15 mouse cellular contexts compared by ENCODE assay signal in the genomic region with DNA sequence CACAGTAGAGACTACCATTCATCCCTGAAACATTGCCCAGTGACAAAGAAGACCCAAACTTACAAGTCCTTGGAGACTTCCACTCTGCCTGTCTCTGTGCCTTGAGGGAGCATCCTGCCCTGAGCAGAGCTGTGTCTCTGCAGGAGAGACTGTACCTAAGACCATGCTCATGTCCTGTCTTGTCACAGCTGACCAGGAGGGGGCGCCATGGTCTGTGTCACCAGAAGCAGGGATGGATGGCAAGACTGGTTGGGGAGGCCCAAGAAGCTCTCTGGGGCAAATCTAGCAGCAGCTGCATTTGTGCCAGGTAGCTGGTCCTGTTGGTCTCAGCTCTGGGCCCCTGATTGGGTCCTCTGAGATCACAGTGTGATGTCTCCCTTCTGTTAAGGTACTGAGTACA.
DNase-seq lines count a peak whose midpoint lies in the region; ATAC-seq and TF ChIP-seq lines count a peak whose summit lies in the region.
"Had no signal": no experiment of that assay in that cellular context is flagged by ENCODE, and none has a peak within 500 bp of the region (broad histone marks: within the 10 kb centered on the region; RNA-seq: fewer than 3 reads in every experiment).

No protein-coding gene starts in this region.

- H3K36me3 ChIP-seq in intestine, postnatal 0 days (ENCODE audit: control insufficient read depth, insufficient read depth) = no peaks in the 10 kb centered on the region
- H3K36me3 ChIP-seq in intestine, embryonic 16.5 days (ENCODE audit: control insufficient read depth, insufficient read depth, low read length) = no peaks in the 10 kb centered on the region
- H3K36me3 ChIP-seq in lung, embryonic 14.5 days (ENCODE audit: insufficient read depth) = no peaks in the 10 kb centered on the region
- H3K36me3 ChIP-seq: embryonic facial prominence, embryonic 15.5 days; forebrain, embryonic 15.5 days; hindbrain, embryonic 13.5 days had no signal

- ATAC-seq in intestine, postnatal 0 days = no peak
- no peak for ATAC-seq in intestine, embryonic 16.5 days
- no peak for ATAC-seq in lung, embryonic 14.5 days (ENCODE audit: insufficient read depth)
- ATAC-seq: activated CD4-positive, CD25-positive, alpha-beta regulatory T cell, adult 4 months; forebrain, embryonic 15.5 days had no signal

- H3K9ac ChIP-seq in intestine, postnatal 0 days (ENCODE audit: low read depth, low read length) = no peak overlapping the region
- H3K9ac ChIP-seq in intestine, embryonic 16.5 days (ENCODE audit: low read depth, low read length) = no peak overlapping the region
- no peak overlapping the region for H3K9ac ChIP-seq in lung, embryonic 14.5 days
- H3K9ac ChIP-seq: embryonic facial prominence, embryonic 15.5 days; forebrain, embryonic 15.5 days; hindbrain, embryonic 13.5 days had no signal

- no peaks in the 10 kb centered on the region for H3K9me3 ChIP-seq in intestine, postnatal 0 days (ENCODE audit: control insufficient read depth)
- no peaks in the 10 kb centered on the region for H3K9me3 ChIP-seq in intestine, embryonic 16.5 days (ENCODE audit: control insufficient read depth, low read length)
- no peaks in the 10 kb centered on the region for H3K9me3 ChIP-seq in lung, embryonic 14.5 days (ENCODE audit: low read depth, low read length)
- H3K9me3 ChIP-seq: embryonic facial prominence, embryonic 15.5 days; forebrain, embryonic 15.5 days; hindbrain, embryonic 13.5 days had no signal

- no peaks in the 10 kb centered on the region for H3K4me1 ChIP-seq in intestine, postnatal 0 days (replicated peaks; ENCODE audit: control insufficient read depth, insufficient read depth, low read length)
- H3K4me1 ChIP-seq in intestine, embryonic 16.5 days (ENCODE audit: control insufficient read depth, insufficient read depth, low read length) = no peaks in the 10 kb centered on the region
- peaks cover 12% of the 10 kb centered on the region; the same call in 1 of the 2 replicates for H3K4me1 ChIP-seq in lung, embryonic 14.5 days (ENCODE audit: insufficient read depth)
- H3K4me1 ChIP-seq: embryonic facial prominence, embryonic 15.5 days had no signal

- peak; percentile 46; the same call in 1 of the 2 replicates for TF ChIP-seq CTCF in intestine, postnatal 0 days (IDR thresholded peaks at IDR 0.05; ENCODE audit: low read depth)
- TF ChIP-seq CTCF in lung, embryonic 14.5 days (IDR thresholded peaks at IDR 0.05; ENCODE audit: low read depth) = peak; percentile 59

- peak; percentile 28 for DNase-seq in lung, embryonic 14.5 days
- no peak for DNase-seq in lung, postnatal 36 days
- DNase-seq in ES-CJ7 (ENCODE audit: low read depth, low spot score) (peak; percentile 29), ZHBTc4 (ENCODE audit: low read depth, low spot score) (peak; percentile 60)
- no peak for DNase-seq in cerebellum, adult 11 months
- DNase-seq: gastrocnemius, postnatal 14 days; kidney, postnatal 25 days; right cerebral cortex, postnatal 25 days had no signal

- 57% methylated on average over 1 of the region's 1 CpGs for WGBS in intestine, postnatal 0 days
- 45% methylated on average over 1 of the region's 1 CpGs for WGBS in intestine, embryonic 16.5 days
- WGBS in lung, embryonic 14.5 days = 52% methylated on average over 1 of the region's 1 CpGs

- no peak overlapping the region for H3K27ac ChIP-seq in intestine, postnatal 0 days (ENCODE audit: low read depth, low read length)
- no peak overlapping the region for H3K27ac ChIP-seq in intestine, embryonic 16.5 days (ENCODE audit: low read length)
- no peak overlapping the region for H3K27ac ChIP-seq in lung, embryonic 14.5 days (ENCODE audit: low read depth)
- H3K27ac ChIP-seq: embryonic facial prominence, embryonic 15.5 days; forebrain, embryonic 15.5 days; macrophage had no signal

- no peak overlapping the region for H3K4me2 ChIP-seq in intestine, postnatal 0 days (replicated peaks; ENCODE audit: low read depth)
- no peak overlapping the region for H3K4me2 ChIP-seq in intestine, embryonic 16.5 days (ENCODE audit: low read depth, low read length)
- H3K4me2 ChIP-seq in lung, embryonic 14.5 days = no peak overlapping the region
- H3K4me2 ChIP-seq: embryonic facial prominence, embryonic 15.5 days; forebrain, embryonic 15.5 days; hindbrain, embryonic 13.5 days had no signal

- H3K4me3 ChIP-seq in intestine, postnatal 0 days (ENCODE audit: low read depth, low read length) = no peak overlapping the region
- H3K4me3 ChIP-seq in intestine, embryonic 16.5 days (ENCODE audit: low read length) = no peak overlapping the region
- H3K4me3 ChIP-seq in lung, embryonic 14.5 days (ENCODE audit: low read depth, low read length) = no peak overlapping the region
- H3K4me3 ChIP-seq: embryonic facial prominence, embryonic 15.5 days; forebrain, embryonic 15.5 days; hindbrain, embryonic 13.5 days had no signal

- no peaks in the 10 kb centered on the region for H3K27me3 ChIP-seq in intestine, postnatal 0 days (replicated peaks; ENCODE audit: control insufficient read depth, insufficient read depth, low read length)
- no peaks in the 10 kb centered on the region for H3K27me3 ChIP-seq in intestine, embryonic 16.5 days (replicated peaks; ENCODE audit: control insufficient read depth, insufficient read depth, low read length)
- no peaks in the 10 kb centered on the region for H3K27me3 ChIP-seq in lung, embryonic 14.5 days (ENCODE audit: insufficient read depth, low read length)
- H3K27me3 ChIP-seq: embryonic facial prominence, embryonic 15.5 days; forebrain, embryonic 15.5 days had no signal

Comparison
In these comparisons a context has a peak if more than half of its experiments do, and no peak if none do; other contexts are left out.
1. DNase-seq: peak in lung, embryonic 14.5 days (single experiment), ES-CJ7 (single experiment) and ZHBTc4 (single experiment); none in lung, postnatal 36 days (single experiment) and cerebellum, adult 11 months (single experiment).